Mouse (Mus musculus) embryo, embryonic 10.5 days (tissue): ENCODE data around the gene Fev.
A peak's percentile ranks its signal among the peaks of the same experiment; 100 is the strongest.

Experiments
- DNase-seq: peaks from one replicate; pipeline ENCODE4 v3.0.0-alpha.2; 2015; ENCODE audit warnings: low spot score

Gene Fev

GRCm38 (mm10) chr1:74885369-74886042 is at the start of gene Fev:
Gene Fev, minus strand, starts transcription at chr1:74885419.
- DNase-seq: no peak

GRCm38 (mm10) chr1:74927621-74928296 is 42.5 kb upstream of the Fev start:
- no peak for DNase-seq

- DNase-seq: peak; percentile 67
Observed at GRCm38 (mm10) chr1:74926721-74927120, 41.5 kb upstream of the Fev start.

GRCm38 (mm10) chr1:74924464-74924863 is 39.2 kb upstream of the Fev start:
- peak; percentile 8 for DNase-seq

- DNase-seq: no peak
Observed at GRCm38 (mm10) chr1:74915706-74916105, 30.5 kb upstream of the Fev start.

GRCm38 (mm10) chr1:74902191-74902590 is 17.0 kb upstream of the Fev start:
- DNase-seq: no peak

GRCm38 (mm10) chr1:74901686-74902085 is 16.5 kb upstream of the Fev start:
- DNase-seq: peak; percentile 74

- no peak for DNase-seq
Observed at GRCm38 (mm10) chr1:74900341-74901285, 15.4 kb upstream of the Fev start.

GRCm38 (mm10) chr1:74898656-74899431 is 13.6 kb upstream of the Fev start:
- DNase-seq: no peak

GRCm38 (mm10) chr1:74897976-74898375 is 12.8 kb upstream of the Fev start:
- DNase-seq: no peak

GRCm38 (mm10) chr1:74894966-74895365 is 9.7 kb upstream of the Fev start:
- DNase-seq: peak; percentile 80

- DNase-seq: peak; percentile 83
Observed at GRCm38 (mm10) chr1:74893134-74893855, 8.1 kb upstream of the Fev start, which contains the start of gene Cryba2. Gene Cryba2, minus strand, starts transcription at chr1:74893143.

GRCm38 (mm10) chr1:74892351-74893133 is 7.3 kb upstream of the Fev start:
- no peak for DNase-seq

- DNase-seq: peak; percentile 77
Observed at GRCm38 (mm10) chr1:74891513-74891912, 6.3 kb upstream of the Fev start.

GRCm38 (mm10) chr1:74884196-74885141 is 750 bp downstream of the Fev start:
- DNase-seq: no peak

GRCm38 (mm10) chr1:74883441-74883840 is 1.8 kb downstream of the Fev start:
- no peak for DNase-seq

- DNase-seq: no peak
Observed at GRCm38 (mm10) chr1:74882828-74883227, 2.4 kb downstream of the Fev start.

- DNase-seq: no peak
Observed at GRCm38 (mm10) chr1:74882055-74882734, 3.0 kb downstream of the Fev start.
